Mouse (Mus musculus): ENCODE measurements at regions not wholly inside any gene's neighbourhood (a gene's known extent, or its start where the extent isn't known, plus 50 kb on each side); places are given as distances from the start of the nearest gene placed in this dataset.

DNA sequence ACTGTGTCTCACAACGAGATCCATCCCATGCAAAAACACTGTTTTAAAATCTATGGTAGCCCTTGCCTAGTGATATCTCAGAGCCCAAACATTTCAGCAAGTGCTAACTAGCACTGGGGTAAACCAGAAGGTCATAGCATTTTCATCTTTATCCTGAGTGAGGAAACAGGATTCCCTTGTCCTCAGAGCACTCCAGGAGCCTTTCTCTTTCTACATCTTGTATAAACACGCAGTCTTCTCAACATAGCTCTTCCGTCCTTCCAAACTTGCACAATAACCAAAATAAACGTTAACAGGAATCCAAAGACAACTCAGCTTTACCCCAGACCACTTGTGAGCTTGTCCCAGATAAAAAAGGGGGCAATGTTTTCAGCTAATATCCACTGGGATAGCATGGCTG, 323.8 kb upstream of the Npvf start:
- no peak for TF ChIP-seq CTCF (IDR thresholded peaks at IDR 0.05; ENCODE audit: control insufficient read depth, insufficient read depth, insufficient replicate concordance, low read depth, low read length)
- no peak for TF ChIP-seq POLR2A (IDR thresholded peaks at IDR 0.05; ENCODE audit: control insufficient read depth, low read depth, low read length)
